Mouse (Mus musculus) G1E (cell line): ENCODE results near the gene Zfp866.

Source experiments
- CTCF ChIP-seq: IDR thresholded peaks from 2 replicates; pipeline ENCODE4 v1.5.1; 2012; ENCODE audit warnings: low read depth, low read length, inconsistent platforms, mixed read lengths
- GATA1 ChIP-seq: IDR thresholded peaks from 2 replicates; pipeline ENCODE4 v1.6.1; 2012; ENCODE audit warnings: borderline replicate concordance, low read length, inconsistent platforms, mixed read lengths

GRCm38 (mm10) chr8:69740763-69741162 is 50.2 kb downstream of the Zfp866 start:
- TF ChIP-seq CTCF (no peak), GATA1 (no peak)
